In the genomic region with DNA sequence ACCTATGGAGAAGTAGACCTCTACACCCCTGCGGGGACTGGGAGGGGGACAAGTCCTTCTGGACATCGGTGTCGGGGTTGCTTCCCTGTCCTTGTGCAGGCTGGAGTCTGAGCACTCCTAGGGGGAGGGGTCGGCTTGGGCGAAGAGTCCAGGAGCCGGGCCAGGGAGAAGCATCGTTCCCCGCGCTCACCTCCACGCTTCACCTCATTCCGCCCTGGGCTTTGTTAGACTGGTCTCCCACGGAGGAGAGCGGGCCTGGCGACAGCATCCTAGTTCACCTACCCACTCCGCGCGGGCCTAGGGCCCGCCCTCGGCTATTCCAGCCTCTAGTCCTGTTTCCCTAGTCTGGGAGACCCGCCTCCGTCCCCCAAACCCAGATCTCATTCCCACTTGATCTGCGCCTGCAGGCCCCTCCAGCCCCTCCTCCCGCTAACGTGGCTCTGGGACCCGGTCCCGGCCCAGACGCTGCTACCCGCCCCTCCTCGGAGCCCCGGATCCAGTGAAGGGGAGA, we compare ENCODE assay signal across 9 mouse cellular contexts. TPM values are rescaled to one million over a fixed set of nuclear protein-coding genes. Genes with fewer than 3 reads are reported as not detected.
DNase-seq lines count a peak whose midpoint lies in the region; ATAC-seq and TF ChIP-seq lines count a peak whose summit lies in the region.
"Had no signal": no experiment of that assay in that cellular context is flagged by ENCODE, and none has a peak within 500 bp of the region (broad histone marks: within the 10 kb centered on the region; RNA-seq: fewer than 3 reads in every experiment).

No protein-coding gene starts in this region.

- no peak for ATAC-seq in intestine, embryonic 16.5 days
- ATAC-seq in midbrain, embryonic 16.5 days, result peak; percentile 31

- H3K9me3 ChIP-seq in intestine, embryonic 16.5 days (ENCODE audit: control insufficient read depth, low read length), result no peaks in the 10 kb centered on the region
- no peaks in the 10 kb centered on the region for H3K9me3 ChIP-seq in midbrain, embryonic 16.5 days (replicated peaks; ENCODE audit: control insufficient read depth, low read length, poor library complexity, severe bottlenecking)

- TF ChIP-seq CTCF in kidney, adult 2 months (conservative IDR thresholded peaks at IDR 0.05; ENCODE audit: insufficient read depth, insufficient read length, low read depth, low read length), result no peak
- TF ChIP-seq CTCF in embryonic fibroblast, embryonic 13.5 days (IDR thresholded peaks at IDR 0.05; ENCODE audit: borderline replicate concordance, insufficient read depth, low read length), result no peak

- H3K36me3 ChIP-seq in kidney, adult 2 months (ENCODE audit: control insufficient read depth, insufficient read depth, low read length), result no peaks in the 10 kb centered on the region
- H3K36me3 ChIP-seq in intestine, embryonic 16.5 days (ENCODE audit: control insufficient read depth, insufficient read depth, low read length), result no peaks in the 10 kb centered on the region
- peaks cover 7% of the 10 kb centered on the region for H3K36me3 ChIP-seq in midbrain, embryonic 16.5 days (ENCODE audit: control insufficient read depth, insufficient read depth, low read length)

- DNase-seq in kidney, adult 2 months, result no peak
- DNase-seq in kidney, adult 8-10 months, result no peak
- DNase-seq in R1 (ENCODE audit: low read depth, low spot score), result peak; percentile 46
- DNase-seq in c-Kit-positive CD71-positive TER-119-positive erythroid progenitor cells, embryonic 14.5 days (ENCODE audit: low spot score), result no peak
- DNase-seq in layer of hippocampus, postnatal 10 days (ENCODE audit: low spot score in 2 of 2), result no peak

- H3K27ac ChIP-seq in kidney, adult 2 months (ENCODE audit: insufficient read depth, low read depth, low read length), result no peak overlapping the region
- no peak overlapping the region for H3K27ac ChIP-seq in embryonic fibroblast, embryonic 13.5 days (ENCODE audit: insufficient read depth, low read length)
- no peak overlapping the region for H3K27ac ChIP-seq in intestine, embryonic 16.5 days (ENCODE audit: low read length)
- H3K27ac ChIP-seq in midbrain, embryonic 16.5 days (ENCODE audit: low read length), result peak overlapping the region; percentile 88

- peak overlapping the region; percentile 66 for H3K9ac ChIP-seq in intestine, embryonic 16.5 days (ENCODE audit: low read depth, low read length)
- peak overlapping the region; percentile 75 for H3K9ac ChIP-seq in midbrain, embryonic 16.5 days (ENCODE audit: low read depth, low read length)

- WGBS in kidney, adult 2 months, result 13% methylated on average over 30 of the region's 30 CpGs
- WGBS in intestine, embryonic 16.5 days, result 1% methylated on average over 30 of the region's 30 CpGs
- under 1% methylated on average over 30 of the region's 30 CpGs for WGBS in midbrain, embryonic 16.5 days

- peak overlapping the region; percentile 93 for H3K4me3 ChIP-seq in kidney, adult 2 months (ENCODE audit: insufficient read depth, low read depth, low read length)
- H3K4me3 ChIP-seq in embryonic fibroblast, embryonic 13.5 days (ENCODE audit: insufficient read depth, low read length), result peak overlapping the region; percentile 70
- peak overlapping the region; percentile 64 for H3K4me3 ChIP-seq in intestine, embryonic 16.5 days (ENCODE audit: low read length)
- H3K4me3 ChIP-seq in midbrain, embryonic 16.5 days (ENCODE audit: low read depth, low read length), result peak overlapping the region; percentile 91

- no peaks in the 10 kb centered on the region for H3K27me3 ChIP-seq in kidney, adult 2 months (replicated peaks; ENCODE audit: control insufficient read depth, insufficient read depth, low read length)
- H3K27me3 ChIP-seq in intestine, embryonic 16.5 days (replicated peaks; ENCODE audit: control insufficient read depth, insufficient read depth, low read length), result no peaks in the 10 kb centered on the region
- no peaks in the 10 kb centered on the region for H3K27me3 ChIP-seq in midbrain, embryonic 16.5 days (ENCODE audit: control insufficient read depth, insufficient read depth, low read depth, low read length)
- H3K27me3 ChIP-seq: Patski had no signal

- H3K4me1 ChIP-seq in kidney, adult 2 months (ENCODE audit: control insufficient read depth, insufficient read depth, low read length), result peaks cover 9% of the 10 kb centered on the region; the same call in 1 of the 2 replicates
- H3K4me1 ChIP-seq in embryonic fibroblast, embryonic 13.5 days (ENCODE audit: control insufficient read depth, insufficient read depth, low read length), result peaks cover 6% of the 10 kb centered on the region
- peaks cover 28% of the 10 kb centered on the region for H3K4me1 ChIP-seq in intestine, embryonic 16.5 days (ENCODE audit: control insufficient read depth, insufficient read depth, low read length)
- H3K4me1 ChIP-seq in midbrain, embryonic 16.5 days (ENCODE audit: control insufficient read depth, insufficient read depth, low read length), result peaks cover 28% of the 10 kb centered on the region

- H3K4me2 ChIP-seq in intestine, embryonic 16.5 days (ENCODE audit: low read depth, low read length), result peak overlapping the region; percentile 90
- peak overlapping the region; percentile 81 for H3K4me2 ChIP-seq in midbrain, embryonic 16.5 days (ENCODE audit: low read length)

- TF ChIP-seq POLR2A in kidney, adult 2 months (IDR thresholded peaks at IDR 0.05; ENCODE audit: low read depth, low read length), result no peak
- TF ChIP-seq POLR2A in embryonic fibroblast, embryonic 13.5 days (IDR thresholded peaks at IDR 0.05; ENCODE audit: low read depth, low read length), result no peak

RNA-seq across cellular contexts. Expression of gene Sema6c, which starts 0.8 kb away (rescaled TPM):
- 8.0 and 8.5 TPM in 2 replicates for polyA plus RNA-seq in kidney, adult 2 months (2012; rRNA removed)
- 5.9 and 8.6 TPM in 2 replicates for polyA plus RNA-seq in embryonic fibroblast, embryonic 13.5 days (2011; ENCODE audit: insufficient read length, low read depth, missing spikeins)
- polyA plus RNA-seq in intestine, embryonic 16.5 days (2015; fragmentation: Nextera tagmentation; extraction: Ambion mirVana), result 1.1 and 2.3 TPM in 2 replicates
- 18.9 and 20.9 TPM in 2 replicates for polyA plus RNA-seq in midbrain, embryonic 16.5 days (2015; fragmentation: Nextera tagmentation; extraction: Ambion mirVana)
- 10 to 100 TPM; 71.4 to 75.0 TPM for total RNA-seq in layer of hippocampus, postnatal 10 days (2021)

RNA-seq across cellular contexts. Expression of gene Tnfaip8l2, which starts 18.9 kb away (rescaled TPM):
- polyA plus RNA-seq in kidney, adult 2 months (2012; rRNA removed), result 4.1 and 6.8 TPM in 2 replicates
- polyA plus RNA-seq in embryonic fibroblast, embryonic 13.5 days (2011; ENCODE audit: insufficient read length, low read depth, missing spikeins), result 0.47 TPM in 1 of 2 replicates, not detected in the other
- 4.9 and 5.3 TPM in 2 replicates for polyA plus RNA-seq in intestine, embryonic 16.5 days (2015; fragmentation: Nextera tagmentation; extraction: Ambion mirVana)
- 2.6 and 3.2 TPM in 2 replicates for polyA plus RNA-seq in midbrain, embryonic 16.5 days (2015; fragmentation: Nextera tagmentation; extraction: Ambion mirVana)
- total RNA-seq in layer of hippocampus, postnatal 10 days (2021), result 1 to 10 TPM; 3.0 TPM

RNA-seq across cellular contexts. Expression of gene Lysmd1, which starts 27.2 kb away (rescaled TPM):
- polyA plus RNA-seq in kidney, adult 2 months (2012; rRNA removed), result 10.2 and 11.3 TPM in 2 replicates
- 5.4 and 5.6 TPM in 2 replicates for polyA plus RNA-seq in embryonic fibroblast, embryonic 13.5 days (2011; ENCODE audit: insufficient read length, low read depth, missing spikeins)
- 9.8 and 11.0 TPM in 2 replicates for polyA plus RNA-seq in intestine, embryonic 16.5 days (2015; fragmentation: Nextera tagmentation; extraction: Ambion mirVana)
- polyA plus RNA-seq in midbrain, embryonic 16.5 days (2015; fragmentation: Nextera tagmentation; extraction: Ambion mirVana), result 53.8 and 57.6 TPM in 2 replicates
- total RNA-seq in layer of hippocampus, postnatal 10 days (2021), result 10 to 100 TPM; 22.4 to 24.6 TPM

RNA-seq across cellular contexts. Expression of gene Scnm1, which starts 27.3 kb away (rescaled TPM):
- 46.7 and 50.8 TPM in 2 replicates for polyA plus RNA-seq in kidney, adult 2 months (2012; rRNA removed)
- polyA plus RNA-seq in embryonic fibroblast, embryonic 13.5 days (2011; ENCODE audit: insufficient read length, low read depth, missing spikeins), result 43.5 and 51.5 TPM in 2 replicates
- 56.9 and 62.2 TPM in 2 replicates for polyA plus RNA-seq in intestine, embryonic 16.5 days (2015; fragmentation: Nextera tagmentation; extraction: Ambion mirVana)
- polyA plus RNA-seq in midbrain, embryonic 16.5 days (2015; fragmentation: Nextera tagmentation; extraction: Ambion mirVana), result 79.5 and 79.8 TPM in 2 replicates
- total RNA-seq in layer of hippocampus, postnatal 10 days (2021), result 10 to 100 TPM; 37.5 to 41.8 TPM

RNA-seq across cellular contexts. Expression of gene Tmod4, which starts 36.8 kb away (rescaled TPM):
- polyA plus RNA-seq in kidney, adult 2 months (2012; rRNA removed), result 0.19 and 3.1 TPM in 2 replicates
- not detected in 2 replicates for polyA plus RNA-seq in embryonic fibroblast, embryonic 13.5 days (2011; ENCODE audit: insufficient read length, low read depth, missing spikeins)
- 1.1 and 1.2 TPM in 2 replicates for polyA plus RNA-seq in intestine, embryonic 16.5 days (2015; fragmentation: Nextera tagmentation; extraction: Ambion mirVana)
- polyA plus RNA-seq in midbrain, embryonic 16.5 days (2015; fragmentation: Nextera tagmentation; extraction: Ambion mirVana), result 1.1 TPM in 2 replicates
- total RNA-seq in layer of hippocampus, postnatal 10 days (2021), result under 1 TPM in 1 of 2 experiments, not detected in 1; 0.85 TPM
